Mouse (Mus musculus) central nervous system, embryonic 11.5 days (tissue): ENCODE results near the gene Gm20850. TPM values are rescaled to one million over a fixed set of nuclear protein-coding genes. Genes with fewer than 3 reads are reported as not detected.

ENCODE experiments used
- polyA plus RNA-seq: library from polyadenylated mRNA; depleted of rRNA; stranded (reverse); fragments of >200 nt; gene quantifications from 2 replicates; pipeline ENCODE4 v1.2.3, GENCODE M21; 2012; rRNA removed

Gene Gm20850
- polyA plus RNA-seq = not detected in 2 replicates

DNA sequence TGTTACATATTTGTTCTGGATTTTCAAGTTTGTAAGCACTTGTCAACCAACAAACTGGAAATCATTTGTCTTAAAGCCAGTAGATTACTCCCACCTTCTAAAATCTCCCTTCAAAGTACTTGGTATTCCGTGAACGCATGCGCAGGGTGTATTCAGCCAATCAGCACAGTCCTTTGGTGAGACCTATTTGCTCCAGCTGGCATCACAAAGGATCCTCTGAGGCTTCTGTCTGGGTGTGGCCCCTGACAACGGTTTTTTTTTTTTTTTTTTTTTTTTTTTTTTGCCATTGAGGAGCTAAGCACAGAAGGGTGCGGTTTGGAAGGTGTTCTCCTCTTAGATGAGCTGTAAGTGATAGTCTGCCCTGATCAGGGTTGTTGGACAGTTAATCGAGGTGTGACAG, at the start of gene Gm20850:
Gm20850 (plus strand) TSS at position 301 of the 400 bp plus-strand sequence.

